Mouse (Mus musculus) cortical plate, adult 2 months (tissue): Measurements from ENCODE around the gene Arid5b.

Experiments
- CTCF ChIP-seq: fragments of 200-500 bp; IDR thresholded peaks from 2 replicates; pipeline ENCODE4 v1.5.1; 2011; ENCODE audit warnings: mild to moderate bottlenecking, control low read depth, low read length; ENCODE audit not compliant: insufficient read depth; ENCODE audit errors: extremely low read depth
- POLR2A ChIP-seq: fragments of 200-500 bp; IDR thresholded peaks from 2 replicates; pipeline ENCODE4 v1.6.1; 2011; ENCODE audit warnings: mild to moderate bottlenecking, low read length, control low read depth; ENCODE audit not compliant: insufficient read depth; ENCODE audit errors: extremely low read depth

GRCm38 (mm10) chr10:68048641-68049305 is 229.8 kb downstream of the Arid5b start:
- no peak for TF ChIP-seq POLR2A
- TF ChIP-seq CTCF, result no peak
